Mouse (Mus musculus) kidney, adult 11 months (tissue): ENCODE data around the gene Zranb3.
A peak's percentile ranks its signal among the peaks of the same experiment; 100 is the strongest.
"Not testable (repeated sequence)": the region's sequence is repeated elsewhere in the genome, so short reads cannot be mapped to it uniquely, and the experiment has no call there.

ENCODE experiments used
- DNase-seq: peaks from one replicate; pipeline ENCODE4 v3.0.0; 2022

The Zranb3 gene

GRCm38 (mm10) chr1:128102641-128103461 is at the start of gene Zranb3, which contains the start of gene R3hdm1:
Zranb3 (minus strand) TSS chr1:128103047.
R3hdm1 (plus strand) TSS chr1:128103301.
- peak; percentile 99 for DNase-seq

DNA sequence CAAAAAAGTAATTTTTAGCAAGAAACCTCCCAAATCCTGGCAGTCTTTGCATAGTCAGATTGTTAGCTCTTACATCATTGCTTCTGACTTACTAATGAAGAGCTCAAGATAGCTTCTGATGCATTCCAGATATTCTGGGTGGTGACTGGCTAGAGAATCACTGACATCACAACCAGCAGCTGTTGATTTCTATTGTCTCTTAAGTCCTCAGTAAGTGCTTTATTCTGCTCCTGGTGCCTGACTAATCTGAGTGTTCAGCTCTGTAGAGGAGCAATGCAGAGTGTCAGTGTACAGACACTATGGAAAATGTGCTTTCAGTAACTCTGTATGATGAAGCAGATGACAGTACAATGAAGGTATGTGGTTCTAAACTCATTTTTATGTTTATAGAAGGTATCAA is 38.9 kb upstream of the Zranb3 start:
- DNase-seq, result no peak

- no peak for DNase-seq
These were observed 38.2 kb upstream of the Zranb3 start for GRCm38 (mm10) chr1:128141039-128141438.

DNA sequence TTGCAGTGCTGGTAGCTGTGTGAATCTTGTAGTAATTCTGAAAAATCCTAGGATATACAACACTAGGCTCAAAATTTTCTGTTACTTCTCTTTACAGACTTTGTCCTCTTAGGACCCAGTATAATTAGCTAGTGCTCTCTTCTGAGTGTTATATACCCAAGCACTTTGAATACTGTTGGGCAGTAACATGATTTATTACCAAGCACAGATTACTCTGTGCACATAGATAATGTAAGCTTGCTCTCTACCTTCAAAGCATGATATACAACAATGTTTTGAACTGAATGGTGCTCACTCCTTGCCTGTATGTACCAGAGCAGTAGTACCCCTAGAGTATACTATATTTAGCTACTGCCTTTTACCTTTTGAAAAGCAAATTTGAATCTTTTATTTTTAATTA is 33.4 kb upstream of the Zranb3 start:
- not testable (repeated sequence) for DNase-seq

- DNase-seq, result no peak
These were observed 18.2 kb upstream of the Zranb3 start for GRCm38 (mm10) chr1:128120913-128121627.

DNA sequence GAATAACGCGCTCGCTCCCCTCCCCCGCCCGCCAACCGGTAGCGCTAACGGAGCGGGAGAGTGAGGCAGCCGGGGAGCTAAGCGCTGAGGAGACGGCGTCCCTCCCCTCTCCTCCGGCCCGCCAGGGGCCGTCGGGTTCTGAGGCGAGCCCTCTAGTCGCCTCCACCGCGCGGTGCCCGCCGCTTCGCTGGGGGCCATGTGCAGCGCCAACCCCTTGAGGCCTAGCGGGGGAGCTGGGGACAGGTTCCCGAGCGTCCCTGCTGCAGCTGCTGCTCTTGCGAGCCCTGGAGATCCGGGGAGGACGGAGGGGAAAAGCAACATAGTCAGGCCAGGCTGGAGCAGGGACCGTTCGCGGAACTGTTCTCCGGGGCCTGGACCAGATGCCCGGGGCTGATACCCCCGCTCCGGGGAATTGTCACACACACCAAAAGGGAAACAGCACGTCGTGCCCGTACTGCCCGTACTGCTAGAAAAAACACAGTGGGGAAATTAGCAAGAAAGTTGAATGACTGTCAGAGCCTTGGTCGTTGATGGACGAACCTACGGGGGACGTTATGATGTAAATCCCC is 757 bp upstream of the Zranb3 start:
- DNase-seq, result no peak

- peak; percentile 76 for DNase-seq
These were observed 601 bp downstream of the Zranb3 start for GRCm38 (mm10) chr1:128102251-128102640.

- DNase-seq, result no peak
These were observed 4.5 kb downstream of the Zranb3 start for GRCm38 (mm10) chr1:128098309-128098708.

DNA sequence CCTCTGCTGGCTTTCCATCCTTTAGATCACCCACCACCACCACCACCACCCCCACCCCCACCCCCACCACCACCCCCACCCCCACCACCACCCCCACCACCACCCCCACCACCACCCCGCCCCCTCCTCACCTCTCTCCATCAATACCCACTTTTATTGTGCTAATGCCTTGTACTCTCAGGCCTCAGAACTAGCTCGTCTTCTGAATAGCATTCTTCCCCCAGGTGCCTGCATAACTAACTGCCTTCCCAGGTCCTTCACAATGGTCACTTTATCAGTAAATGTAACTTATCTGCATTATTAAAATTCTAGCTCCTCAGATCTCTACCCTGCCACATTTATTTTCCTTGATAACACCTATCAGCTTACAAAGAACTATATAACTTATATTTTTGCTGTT is 8.2 kb downstream of the Zranb3 start:
- DNase-seq, result no peak

DNA sequence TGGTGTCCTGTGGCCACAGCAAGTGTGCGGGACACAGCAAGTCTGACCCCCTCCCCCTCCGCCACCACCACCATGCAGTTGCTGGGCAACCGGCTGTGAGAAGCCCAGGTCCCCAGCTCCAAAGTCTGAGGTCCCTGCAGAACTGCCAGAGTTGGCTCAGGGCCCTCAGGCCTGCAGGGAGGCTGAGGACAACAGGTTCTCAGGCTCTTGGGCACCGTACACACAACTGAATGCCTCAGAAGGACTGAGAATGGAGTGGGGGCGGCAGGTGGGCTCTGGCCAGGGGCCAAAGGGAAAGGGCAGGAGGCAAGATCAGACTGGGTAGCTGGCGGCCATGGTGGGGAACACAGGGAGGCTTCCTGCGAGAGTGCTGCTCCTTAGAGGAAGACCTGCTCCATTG is 20.0 kb downstream of the Zranb3 start:
- DNase-seq, result peak; percentile 16

GRCm38 (mm10) chr1:128081873-128082272 is 21.0 kb downstream of the Zranb3 start:
- no peak for DNase-seq

GRCm38 (mm10) chr1:128080936-128081696 is 21.7 kb downstream of the Zranb3 start:
- no peak for DNase-seq

DNA sequence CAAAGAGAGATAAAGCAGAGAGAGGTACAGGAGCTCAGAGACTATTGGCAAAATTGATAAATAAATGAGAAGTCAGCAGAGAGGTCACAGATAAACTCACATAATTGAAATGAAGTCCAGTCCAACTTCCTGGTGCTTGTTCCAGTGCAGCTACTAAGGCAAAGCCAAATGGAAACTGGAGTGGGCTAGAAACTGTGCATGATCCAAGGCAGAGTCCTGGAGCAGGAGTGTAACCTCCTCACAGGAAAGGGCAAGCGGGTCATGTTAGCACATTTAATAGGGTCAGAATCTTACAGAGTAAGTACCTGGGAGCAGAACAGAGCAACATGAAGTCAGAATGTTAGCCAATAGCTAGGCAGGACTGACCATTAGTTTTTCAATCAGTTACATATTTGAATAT is 24.2 kb downstream of the Zranb3 start:
- DNase-seq, result no peak

DNA sequence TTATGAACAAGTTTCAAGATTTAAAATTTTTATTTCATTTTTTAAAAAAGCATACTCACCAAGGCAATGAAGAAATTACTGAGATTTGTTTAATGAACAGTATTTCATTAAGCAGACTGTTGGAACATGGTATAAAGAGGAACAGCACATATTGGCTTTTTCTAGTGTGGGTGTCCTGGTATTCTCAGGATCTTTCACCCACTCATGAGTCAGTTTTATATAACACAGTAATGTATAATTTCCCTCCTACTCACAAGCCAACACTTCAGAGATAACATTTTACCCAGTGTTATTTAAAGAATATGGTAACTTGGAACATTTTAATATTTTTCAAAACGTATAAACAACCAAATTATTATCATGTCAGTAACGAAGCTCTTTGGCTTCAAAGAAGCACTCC is 25.1 kb downstream of the Zranb3 start:
- no peak for DNase-seq

- no peak for DNase-seq
These were observed 25.9 kb downstream of the Zranb3 start for GRCm38 (mm10) chr1:128076791-128077479.

DNA sequence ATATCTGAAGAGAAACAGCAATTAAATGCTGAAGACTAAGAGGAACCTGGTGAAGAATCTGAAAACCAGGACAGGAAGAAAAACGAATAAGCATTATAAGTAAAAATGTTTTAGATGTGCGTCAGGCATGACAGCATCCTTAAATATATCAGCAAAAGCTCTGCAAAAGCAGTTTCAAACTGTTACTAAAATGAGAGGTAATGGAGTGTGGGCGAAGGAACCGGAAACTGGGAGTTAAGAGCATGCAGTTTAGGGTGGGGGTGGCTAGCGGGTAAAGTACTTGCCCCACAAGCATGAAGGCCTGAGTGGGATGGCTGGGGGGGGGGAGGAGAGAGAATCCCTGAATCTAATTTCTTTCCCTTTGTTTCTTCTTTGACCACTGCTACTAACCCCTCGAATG is 29.8 kb downstream of the Zranb3 start:
- no peak for DNase-seq

DNA sequence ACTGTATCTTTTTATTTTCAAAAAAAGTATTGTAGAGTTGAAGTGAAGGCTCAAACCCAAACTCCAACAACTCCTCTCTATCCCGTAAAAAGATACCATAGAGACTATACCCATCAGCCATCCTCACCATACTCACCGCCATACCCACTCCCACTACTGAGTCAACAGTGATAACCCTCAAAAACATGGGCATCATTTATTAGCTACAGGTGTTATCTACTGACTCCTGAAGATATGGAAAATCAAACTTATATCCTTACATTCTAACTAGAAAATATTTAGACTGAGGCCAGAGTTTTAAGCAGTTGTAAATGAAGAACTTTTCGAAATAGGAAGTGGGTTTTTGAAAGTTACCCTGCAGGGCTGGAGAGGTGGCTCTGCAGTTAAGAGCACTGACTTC is 32.8 kb downstream of the Zranb3 start:
- no peak for DNase-seq

GRCm38 (mm10) chr1:128068945-128069397 is 33.9 kb downstream of the Zranb3 start:
- DNase-seq, result no peak

DNA sequence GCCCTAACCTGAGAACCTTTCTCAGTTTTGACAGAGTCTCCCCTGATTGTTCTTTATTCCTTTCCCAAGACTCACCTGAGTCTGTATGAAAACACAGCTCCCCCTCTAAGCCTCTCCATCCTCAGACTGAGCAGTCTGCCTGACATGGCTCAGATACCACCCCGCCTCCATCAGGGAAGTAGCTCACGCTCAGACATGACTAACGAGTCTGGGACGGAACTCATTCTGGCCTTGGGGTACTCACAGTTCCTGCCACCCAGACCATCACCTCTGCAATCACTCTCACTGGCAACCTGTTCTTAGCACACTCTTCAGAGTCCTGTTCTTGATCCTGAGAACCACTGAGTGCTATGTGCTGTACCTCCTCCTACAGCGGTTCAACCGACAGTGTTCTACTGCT is 38.1 kb downstream of the Zranb3 start:
- DNase-seq, result no peak

GRCm38 (mm10) chr1:128062167-128062566 is 40.7 kb downstream of the Zranb3 start:
- no peak for DNase-seq

GRCm38 (mm10) chr1:128061401-128061800 is 41.4 kb downstream of the Zranb3 start:
- no peak for DNase-seq

DNA sequence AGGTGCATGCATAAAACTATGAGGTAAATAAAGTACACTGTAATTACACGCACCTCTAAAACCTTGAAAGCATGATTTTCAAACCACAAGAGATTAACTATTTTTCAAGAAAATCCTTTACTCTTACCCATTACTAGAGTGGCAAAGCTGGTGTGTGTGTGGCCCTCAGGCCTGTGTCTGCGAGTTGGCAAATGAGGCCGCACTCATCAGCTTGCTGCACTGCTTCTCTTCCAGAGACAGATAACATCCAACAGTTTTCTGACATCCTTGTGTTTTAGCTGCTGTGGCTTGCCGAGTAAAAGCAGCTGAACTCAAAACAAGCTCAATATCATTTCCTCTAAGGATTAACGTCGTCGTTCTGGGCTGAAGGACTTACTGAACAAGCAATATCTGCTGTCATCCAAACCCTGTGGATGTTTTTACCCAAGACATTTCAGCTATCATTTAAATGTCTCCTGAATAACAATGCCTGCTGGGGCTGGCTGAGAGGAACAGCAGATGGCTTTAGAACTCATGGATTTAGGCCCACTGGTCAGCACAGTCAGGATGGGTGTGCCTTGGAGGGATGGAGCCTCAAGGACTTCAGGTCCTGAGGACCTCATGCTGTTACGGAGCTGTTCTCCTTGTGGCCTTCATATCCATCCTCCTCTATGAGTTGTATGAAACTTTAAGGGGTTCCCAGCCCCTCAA is 42.0 kb downstream of the Zranb3 start:
- no peak for DNase-seq
